Mouse (Mus musculus) left cerebral cortex, adult 18-20 months (tissue): ENCODE results near the gene Pkd1l1. TPM values are rescaled to one million over a fixed set of nuclear protein-coding genes. Genes with fewer than 3 reads are reported as not detected.

Source experiments
- total RNA-seq, 2 experiments: library from RNA; stranded (reverse); gene quantifications; 2 replicates each; pipeline ENCODE4 v1.2.3; 2021

The Pkd1l1 gene
- total RNA-seq, 2 experiments from 2014 or later, result not detected

Other genes starting within 250 kb of the Pkd1l1 start
- gene Hus1, start 37.9 kb upstream of the Pkd1l1 start, total RNA-seq, result 10 to 100 TPM; 11.5 to 12.1 TPM
- gene Gm11992, start 75.3 kb upstream of the Pkd1l1 start, total RNA-seq, result under 1 TPM; 0.58 to 0.59 TPM
- under 1 TPM in 1 of 2 experiments, not detected in 1; 0.28 TPM for gene Sun3, start 75.7 kb upstream of the Pkd1l1 start, total RNA-seq
- gene Upp1, start 144.8 kb upstream of the Pkd1l1 start, total RNA-seq, result 1 to 10 TPM; 2.8 to 3.0 TPM
- under 1 TPM; 0.02 TPM for gene Abca13, start 218.7 kb upstream of the Pkd1l1 start, total RNA-seq